11 mouse cellular contexts compared by ENCODE assay signal in the genomic region with DNA sequence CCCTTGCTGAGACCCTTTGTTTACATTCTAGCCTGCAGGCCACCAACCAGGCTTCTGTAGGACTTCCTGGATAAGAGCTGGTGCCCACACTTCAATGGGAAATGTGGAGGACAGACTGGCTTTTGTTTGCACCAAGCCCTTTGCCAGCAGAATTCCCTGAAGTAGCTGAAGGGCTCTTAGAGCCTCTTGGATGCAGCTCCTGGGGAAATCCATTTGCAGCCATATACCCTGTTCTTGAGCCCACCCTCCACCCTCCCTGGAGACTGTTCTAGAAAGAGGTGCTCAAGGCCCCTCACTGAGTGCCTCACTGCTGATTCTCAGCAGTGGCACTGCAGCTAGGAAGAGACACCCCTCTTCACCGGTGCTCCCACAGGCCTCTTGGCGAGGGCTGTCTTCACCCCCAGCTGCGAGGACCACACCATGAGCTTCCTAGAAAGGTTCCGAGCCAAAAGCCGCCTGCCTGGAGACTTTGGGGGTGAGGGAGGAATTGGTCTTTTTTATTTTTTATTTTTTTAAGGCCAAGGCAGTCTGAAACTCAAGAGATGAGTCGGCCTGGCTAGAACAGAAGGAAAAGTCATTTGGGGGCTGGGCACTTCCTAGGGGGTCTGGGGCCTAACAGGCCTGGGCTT. TPM values are rescaled to one million over a fixed set of nuclear protein-coding genes. Genes with fewer than 3 reads are reported as not detected.
DNase-seq lines count a peak whose midpoint lies in the region; ATAC-seq and TF ChIP-seq lines count a peak whose summit lies in the region.
"Had no signal": no experiment of that assay in that cellular context is flagged by ENCODE, and none has a peak within 500 bp of the region (broad histone marks: within the 10 kb centered on the region; RNA-seq: fewer than 3 reads in every experiment).

No protein-coding gene starts in this region.

- no peak for DNase-seq in forebrain, embryonic 11.5 days (ENCODE audit: low spot score)
- no peak for DNase-seq in liver, postnatal 0 days
- DNase-seq in liver: no peak
- DNase-seq in adrenal gland, postnatal 14 days: no peak
- no peak for DNase-seq in adrenal gland, postnatal 10 days
- DNase-seq: B cell, adult 2 months; cerebellum, adult 8-10 months; midbrain, embryonic 14.5 days had no signal

- no peak for TF ChIP-seq CTCF in liver, postnatal 0 days (IDR thresholded peaks at IDR 0.05; ENCODE audit: low read depth)

- no peaks in the 10 kb centered on the region for H3K9me3 ChIP-seq in forebrain, embryonic 15.5 days
- H3K9me3 ChIP-seq in forebrain, embryonic 11.5 days (ENCODE audit: control insufficient read depth, low read length): no peaks in the 10 kb centered on the region
- H3K9me3 ChIP-seq in liver, postnatal 0 days (ENCODE audit: low read length): no peaks in the 10 kb centered on the region
- H3K9me3 ChIP-seq in limb, embryonic 12.5 days: no peaks in the 10 kb centered on the region
- H3K9me3 ChIP-seq in stomach, embryonic 15.5 days: no peaks in the 10 kb centered on the region

- 85% methylated on average over 6 of the region's 6 CpGs for whole genome bisulfite sequencing in forebrain, embryonic 15.5 days
- WGBS in forebrain, embryonic 11.5 days: 83% methylated on average over 6 of the region's 6 CpGs
- 86% methylated on average over 6 of the region's 6 CpGs for WGBS in liver, postnatal 0 days (ENCODE audit: insufficient replicate concordance)
- 78% methylated on average over 6 of the region's 6 CpGs for WGBS in limb, embryonic 12.5 days
- WGBS in stomach, embryonic 15.5 days: 59% methylated on average over 6 of the region's 6 CpGs

- ATAC-seq in forebrain, embryonic 15.5 days (replicated peaks): no peak
- ATAC-seq in forebrain, embryonic 11.5 days (replicated peaks; ENCODE audit: low FRiP score): no peak
- no peak for ATAC-seq in liver, postnatal 0 days
- ATAC-seq in limb, embryonic 12.5 days (ENCODE audit: insufficient number of reproducible peaks, insufficient read depth, low FRiP score, low TSS enrichment, low read depth): no peak
- ATAC-seq in stomach, embryonic 15.5 days (ENCODE audit: insufficient read depth, low FRiP score, low read depth): no peak

- no peak overlapping the region for H3K9ac ChIP-seq in forebrain, embryonic 15.5 days (replicated peaks)
- no peak overlapping the region for H3K9ac ChIP-seq in forebrain, embryonic 11.5 days (ENCODE audit: low read length)
- H3K9ac ChIP-seq in liver, postnatal 0 days (replicated peaks): no peak overlapping the region
- no peak overlapping the region for H3K9ac ChIP-seq in limb, embryonic 12.5 days (replicated peaks)
- H3K9ac ChIP-seq in stomach, embryonic 15.5 days: no peak overlapping the region

- TF ChIP-seq EP300 in liver, postnatal 0 days (IDR thresholded peaks at IDR 0.05; ENCODE audit: low read depth): no peak

- no peaks in the 10 kb centered on the region for H3K27me3 ChIP-seq in forebrain, embryonic 15.5 days
- no peaks in the 10 kb centered on the region for H3K27me3 ChIP-seq in forebrain, embryonic 11.5 days (ENCODE audit: control insufficient read depth, insufficient read depth, low read length)
- no peaks in the 10 kb centered on the region for H3K27me3 ChIP-seq in liver, postnatal 0 days (ENCODE audit: insufficient read depth, low read length)
- H3K27me3 ChIP-seq in limb, embryonic 12.5 days: no peaks in the 10 kb centered on the region
- no peaks in the 10 kb centered on the region for H3K27me3 ChIP-seq in stomach, embryonic 15.5 days (replicated peaks)

- H3K4me2 ChIP-seq in forebrain, embryonic 15.5 days (replicated peaks): no peak overlapping the region
- H3K4me2 ChIP-seq in forebrain, embryonic 11.5 days (ENCODE audit: low read depth, low read length, severe bottlenecking): no peak overlapping the region
- no peak overlapping the region for H3K4me2 ChIP-seq in liver, postnatal 0 days (ENCODE audit: low read depth, low read length)
- no peak overlapping the region for H3K4me2 ChIP-seq in limb, embryonic 12.5 days
- H3K4me2 ChIP-seq in stomach, embryonic 15.5 days: no peak overlapping the region

- peaks cover 57% of the 10 kb centered on the region for H3K36me3 ChIP-seq in forebrain, embryonic 15.5 days
- peaks cover 5% of the 10 kb centered on the region; the same call in 1 of the 2 replicates for H3K36me3 ChIP-seq in forebrain, embryonic 11.5 days (ENCODE audit: control insufficient read depth, insufficient read depth, low read length)
- H3K36me3 ChIP-seq in liver, postnatal 0 days (replicated peaks; ENCODE audit: insufficient read depth, low read length): peaks cover 37% of the 10 kb centered on the region
- H3K36me3 ChIP-seq in limb, embryonic 12.5 days: peaks cover 94% of the 10 kb centered on the region
- peaks cover 34% of the 10 kb centered on the region for H3K36me3 ChIP-seq in stomach, embryonic 15.5 days

- H3K4me3 ChIP-seq in forebrain, embryonic 15.5 days: no peak overlapping the region
- no peak overlapping the region for H3K4me3 ChIP-seq in forebrain, embryonic 11.5 days (ENCODE audit: low read depth, low read length)
- no peak overlapping the region for H3K4me3 ChIP-seq in liver, postnatal 0 days (ENCODE audit: low read depth, low read length)
- H3K4me3 ChIP-seq in limb, embryonic 12.5 days (replicated peaks): no peak overlapping the region
- H3K4me3 ChIP-seq in stomach, embryonic 15.5 days (replicated peaks): no peak overlapping the region

- H3K27ac ChIP-seq in forebrain, embryonic 15.5 days (replicated peaks): 0 out of 2 replicates have a peak overlapping the region, but pooled peaks have one; percentile 16
- no peak overlapping the region for H3K27ac ChIP-seq in forebrain, embryonic 11.5 days (ENCODE audit: low read depth, low read length)
- peak overlapping the region; percentile 79; the same call in 1 of the 2 replicates for H3K27ac ChIP-seq in liver, postnatal 0 days (ENCODE audit: low read depth)
- peak overlapping the region; percentile 74 for H3K27ac ChIP-seq in limb, embryonic 12.5 days
- peak overlapping the region; percentile 44; the same call in 1 of the 2 replicates for H3K27ac ChIP-seq in stomach, embryonic 15.5 days

- H3K4me1 ChIP-seq in forebrain, embryonic 15.5 days: peaks cover 19% of the 10 kb centered on the region
- H3K4me1 ChIP-seq in forebrain, embryonic 11.5 days (replicated peaks; ENCODE audit: control insufficient read depth, insufficient read depth, low read length): 0 out of 2 replicates have a peak, but pooled peaks cover 2% of the 10 kb centered on the region
- peaks cover 4% of the 10 kb centered on the region; the same call in 1 of the 2 replicates for H3K4me1 ChIP-seq in liver, postnatal 0 days (ENCODE audit: insufficient read depth)
- peaks cover 38% of the 10 kb centered on the region for H3K4me1 ChIP-seq in limb, embryonic 12.5 days (replicated peaks)
- peaks cover 27% of the 10 kb centered on the region for H3K4me1 ChIP-seq in stomach, embryonic 15.5 days

RNA-seq across cellular contexts. Expression of a gene that starts 14.8 kb away (rescaled TPM):
- 9.2 and 10.1 TPM in 2 replicates for polyA plus RNA-seq in forebrain, embryonic 15.5 days (2015; fragmentation: Nextera tagmentation; extraction: Ambion mirVana)
- polyA plus RNA-seq in forebrain, embryonic 11.5 days (2014; fragmentation: Nextera tagmentation; extraction: Ambion mirVana): 18.6 and 19.0 TPM in 2 replicates
- 17.1 and 17.7 TPM in 2 replicates for polyA plus RNA-seq in liver, postnatal 0 days (2015; fragmentation: Nextera tagmentation; extraction: Ambion mirVana)
- polyA plus RNA-seq in limb, embryonic 12.5 days (2016; fragmentation: Nextera tagmentation; extraction: Ambion mirVana): 65.6 and 67.5 TPM in 2 replicates
- 59.0 and 60.0 TPM in 2 replicates for polyA plus RNA-seq in stomach, embryonic 15.5 days (2015; fragmentation: Nextera tagmentation; extraction: Ambion mirVana)
- total RNA-seq in adrenal gland, postnatal 14 days (2021): 27.6 and 32.3 TPM in 2 replicates
- 10 to 100 TPM; 36.3 to 41.2 TPM for total RNA-seq in adrenal gland, postnatal 10 days (2021)

RNA-seq across cellular contexts. Expression of a gene that starts 29.0 kb away (rescaled TPM):
- 35.3 and 35.4 TPM in 2 replicates for polyA plus RNA-seq in forebrain, embryonic 15.5 days (2015; fragmentation: Nextera tagmentation; extraction: Ambion mirVana)
- polyA plus RNA-seq in forebrain, embryonic 11.5 days (2014; fragmentation: Nextera tagmentation; extraction: Ambion mirVana): 37.4 and 37.5 TPM in 2 replicates
- polyA plus RNA-seq in liver, postnatal 0 days (2015; fragmentation: Nextera tagmentation; extraction: Ambion mirVana): 11.3 and 12.1 TPM in 2 replicates
- polyA plus RNA-seq in limb, embryonic 12.5 days (2016; fragmentation: Nextera tagmentation; extraction: Ambion mirVana): 41.1 and 45.2 TPM in 2 replicates
- polyA plus RNA-seq in stomach, embryonic 15.5 days (2015; fragmentation: Nextera tagmentation; extraction: Ambion mirVana): 28.6 and 29.1 TPM in 2 replicates
- 39.2 and 48.2 TPM in 2 replicates for total RNA-seq in adrenal gland, postnatal 14 days (2021)
- total RNA-seq in adrenal gland, postnatal 10 days (2021): 10 to 100 TPM; 48.4 to 53.0 TPM

RNA-seq across cellular contexts. Expression of a gene that starts 30.5 kb away (rescaled TPM):
- 0.86 and 0.88 TPM in 2 replicates for polyA plus RNA-seq in forebrain, embryonic 15.5 days (2015; fragmentation: Nextera tagmentation; extraction: Ambion mirVana)
- 1.6 TPM in 2 replicates for polyA plus RNA-seq in forebrain, embryonic 11.5 days (2014; fragmentation: Nextera tagmentation; extraction: Ambion mirVana)
- polyA plus RNA-seq in liver, postnatal 0 days (2015; fragmentation: Nextera tagmentation; extraction: Ambion mirVana): 2.4 and 2.7 TPM in 2 replicates
- 7.2 and 8.4 TPM in 2 replicates for polyA plus RNA-seq in limb, embryonic 12.5 days (2016; fragmentation: Nextera tagmentation; extraction: Ambion mirVana)
- 7.4 and 10.3 TPM in 2 replicates for polyA plus RNA-seq in stomach, embryonic 15.5 days (2015; fragmentation: Nextera tagmentation; extraction: Ambion mirVana)
- 3.7 and 4.8 TPM in 2 replicates for total RNA-seq in adrenal gland, postnatal 14 days (2021)
- 1 to 10 TPM; 3.3 to 3.9 TPM for total RNA-seq in adrenal gland, postnatal 10 days (2021)

RNA-seq across cellular contexts. Expression of a gene that starts 36.3 kb away (rescaled TPM):
- 58.9 and 63.8 TPM in 2 replicates for polyA plus RNA-seq in forebrain, embryonic 15.5 days (2015; fragmentation: Nextera tagmentation; extraction: Ambion mirVana)
- 43.0 and 44.4 TPM in 2 replicates for polyA plus RNA-seq in forebrain, embryonic 11.5 days (2014; fragmentation: Nextera tagmentation; extraction: Ambion mirVana)
- polyA plus RNA-seq in liver, postnatal 0 days (2015; fragmentation: Nextera tagmentation; extraction: Ambion mirVana): 24.7 and 27.7 TPM in 2 replicates
- polyA plus RNA-seq in limb, embryonic 12.5 days (2016; fragmentation: Nextera tagmentation; extraction: Ambion mirVana): 43.2 and 44.3 TPM in 2 replicates
- 46.7 and 48.0 TPM in 2 replicates for polyA plus RNA-seq in stomach, embryonic 15.5 days (2015; fragmentation: Nextera tagmentation; extraction: Ambion mirVana)
- 17.9 and 20.6 TPM in 2 replicates for total RNA-seq in adrenal gland, postnatal 14 days (2021)
- 10 to 100 TPM; 18.2 to 23.2 TPM for total RNA-seq in adrenal gland, postnatal 10 days (2021)
